Mouse (Mus musculus) stomach, postnatal 0 days (tissue): ENCODE results near the gene Grid2ip.

ENCODE experiments used
- CTCF ChIP-seq: IDR thresholded peaks from 2 replicates; pipeline ENCODE4 v1.5.1; 2016; ENCODE audit warnings: antibody characterized with exemption, low read depth, mild to moderate bottlenecking, moderate library complexity
- EP300 ChIP-seq: optimal IDR thresholded peaks from 2 replicates; pipeline ENCODE3; 2016; ENCODE audit warnings: antibody characterized with exemption

- TF ChIP-seq EP300 (no peak), CTCF (no peak)
Observed at GRCm38 (mm10) chr5:143357564-143357963, 426 bp downstream of the Grid2ip start.
